Mouse (Mus musculus): ENCODE data around the gene Rsl1d1. TPM values are rescaled to one million over a fixed set of nuclear protein-coding genes. Genes with fewer than 3 reads are reported as not detected.

Gene Rsl1d1
- polyA plus RNA-seq, 1 experiment from 2014 or later = 278 TPM

Small RNAs within 50 kb of the gene (microRNA-seq; reads per million reads assigned to microRNA genes)
- gene Gm23935 = 449 reads per million, percentile 66 among the genes with 10 or more reads in this experiment

Other genes with a start within 250 kb of the Rsl1d1 start
- gene Snn, start 142.4 kb downstream of the Rsl1d1 start, polyA plus RNA-seq (2016; fragmentation: Nextera tagmentation; extraction: Ambion mirVana) = 47.6 and 55.1 TPM in 2 replicates
- 87.5 and 91.1 TPM in 2 replicates for gene Litaf, start 137.2 kb downstream of the Rsl1d1 start, polyA plus RNA-seq (2016; fragmentation: Nextera tagmentation; extraction: Ambion mirVana)
- gene Txndc11, start 68.7 kb downstream of the Rsl1d1 start, polyA plus RNA-seq (2016; fragmentation: Nextera tagmentation; extraction: Ambion mirVana) = 27.9 and 33.4 TPM in 2 replicates
- gene Zc3h7a, start 26.9 kb downstream of the Rsl1d1 start, polyA plus RNA-seq (2016; fragmentation: Nextera tagmentation; extraction: Ambion mirVana) = 61.9 and 71.3 TPM in 2 replicates
- gene Gspt1, start 51.0 kb upstream of the Rsl1d1 start, polyA plus RNA-seq (2016; fragmentation: Nextera tagmentation; extraction: Ambion mirVana) = 103 and 117 TPM in 2 replicates
- not detected in 2 replicates for gene Tnfrsf17, start 110.5 kb upstream of the Rsl1d1 start, polyA plus RNA-seq (2016; fragmentation: Nextera tagmentation; extraction: Ambion mirVana)
- 9.9 and 12.5 TPM in 2 replicates for gene Snx29, start 119.6 kb upstream of the Rsl1d1 start, polyA plus RNA-seq (2016; fragmentation: Nextera tagmentation; extraction: Ambion mirVana)